Mouse (Mus musculus) yolk sac, embryonic 10.5 days (tissue): ENCODE measurements around the gene Gm29644.
"Not testable (repeated sequence)": the region's sequence is repeated elsewhere in the genome, so short reads cannot be mapped to it uniquely, and the experiment has no call there.

Source experiments
- DNase-seq: peaks from one replicate; pipeline ENCODE4 v3.0.0-alpha.2; 2017; ENCODE audit warnings: low spot score

Gm29644 gene

DNA sequence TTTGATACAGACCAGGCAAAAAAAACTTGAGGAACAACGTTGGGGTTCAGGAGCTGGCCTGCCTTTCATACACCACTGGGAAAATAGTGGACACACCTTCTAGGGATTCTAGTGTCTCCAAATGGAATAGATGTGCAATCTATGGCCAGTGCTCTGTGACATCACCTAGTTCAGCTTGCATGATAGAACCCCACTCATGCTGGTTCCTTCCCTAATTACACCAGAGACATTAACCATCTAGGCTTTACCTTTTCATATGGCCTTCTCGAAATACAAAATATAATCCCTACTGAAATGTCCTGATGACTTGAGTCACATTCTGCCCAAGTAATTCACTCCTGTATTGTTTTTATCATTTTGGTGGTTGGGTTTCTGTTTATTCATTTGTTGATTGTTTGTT, at the start of gene Gm29644, which contains the start of gene Gm29423:
Gm29644 (minus strand) TSS at position 157 of the 400 bp plus-strand sequence.
Gm29423 (minus strand) TSS at position 101 of the 400 bp plus-strand sequence.
- DNase-seq, result not testable (repeated sequence)

DNA sequence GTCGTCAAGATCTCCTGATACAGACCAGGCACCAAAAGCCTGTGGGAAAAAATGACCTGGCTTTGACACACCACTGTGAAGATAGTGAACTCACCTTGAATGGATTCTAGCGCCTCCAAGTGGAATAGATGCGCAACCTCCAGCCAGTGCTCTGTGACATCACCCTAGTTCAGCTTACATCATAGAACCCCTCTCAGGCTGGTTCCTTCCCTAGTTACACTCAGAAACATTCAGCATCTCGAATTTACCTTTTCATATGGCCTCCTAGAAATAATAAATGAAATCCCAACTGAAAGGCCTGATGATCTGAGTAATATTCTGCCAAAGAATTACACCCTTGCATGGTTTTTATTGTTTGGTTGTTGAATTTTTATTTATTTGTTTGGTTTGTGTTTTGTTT, 29.6 kb downstream of the Gm29644 start, which contains the start of gene Gm21118:
Gm21118 (minus strand) TSS at position 101 of the 400 bp plus-strand sequence.
- not testable (repeated sequence) for DNase-seq
